Mouse (Mus musculus) spleen, adult 18-20 months (tissue): ENCODE data around the gene Gm11127.
"Not testable (repeated sequence)": the region's sequence is repeated elsewhere in the genome, so short reads cannot be mapped to it uniquely, and the experiment has no call there.

Experiments
- DNase-seq, 2 experiments: peaks; one replicate each; pipeline ENCODE4 v3.0.0; 2022; ENCODE audit warnings: mixed read lengths in 2 of 2

The Gm11127 gene

GRCm38 (mm10) chr17:36031583-36032331, 26.4 kb downstream of the Gm11127 start:
- peak; percentile 59 to 66 for DNase-seq

DNA sequence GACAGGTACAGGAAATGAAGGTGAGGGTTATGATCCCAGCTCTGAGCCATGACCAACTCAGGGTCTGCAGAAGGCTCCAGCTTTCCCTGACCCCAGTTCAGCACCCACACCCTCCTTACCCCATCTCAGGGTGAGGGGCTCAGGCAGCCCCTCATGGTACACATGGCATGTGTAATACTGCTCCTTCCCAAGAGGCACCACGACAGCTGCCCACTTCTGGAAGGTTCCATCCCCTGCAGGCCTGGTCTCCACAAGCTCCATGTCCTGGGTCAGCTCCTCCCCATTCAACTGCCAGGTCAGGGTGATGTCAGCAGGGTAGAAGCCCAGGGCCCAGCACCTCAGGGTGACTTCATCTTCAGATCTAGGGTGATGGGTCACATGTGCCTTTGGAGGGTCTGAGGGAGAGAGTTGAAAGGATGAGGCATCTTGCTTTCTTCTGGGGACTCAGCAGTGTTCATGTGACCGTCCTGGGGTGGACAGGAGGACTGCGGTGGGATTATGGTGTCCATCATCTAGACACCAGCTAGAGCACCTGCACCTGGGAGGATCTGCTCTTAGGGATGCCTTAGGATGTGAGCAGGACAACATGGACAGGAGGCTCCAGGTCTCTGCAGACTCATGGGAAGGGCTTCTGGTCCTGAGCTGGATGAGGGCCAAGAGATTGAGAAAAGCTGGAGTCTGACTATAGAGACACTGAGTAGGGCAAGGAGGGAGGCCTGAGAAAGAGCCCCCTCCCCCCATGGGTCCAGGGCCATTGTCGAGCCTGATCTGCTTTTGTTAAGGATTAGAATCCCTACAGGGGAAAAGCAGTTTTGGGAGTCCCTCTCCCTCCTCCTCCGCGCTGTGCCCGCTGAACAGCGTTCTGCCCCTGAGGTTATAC, 27.2 kb downstream of the Gm11127 start:
- not testable (repeated sequence) for DNase-seq

- DNase-seq, result not testable (repeated sequence)
Observed at GRCm38 (mm10) chr17:36030046-36030702, 28.0 kb downstream of the Gm11127 start.

- no peak for DNase-seq
Observed at GRCm38 (mm10) chr17:36028879-36029619, 29.1 kb downstream of the Gm11127 start.

DNA sequence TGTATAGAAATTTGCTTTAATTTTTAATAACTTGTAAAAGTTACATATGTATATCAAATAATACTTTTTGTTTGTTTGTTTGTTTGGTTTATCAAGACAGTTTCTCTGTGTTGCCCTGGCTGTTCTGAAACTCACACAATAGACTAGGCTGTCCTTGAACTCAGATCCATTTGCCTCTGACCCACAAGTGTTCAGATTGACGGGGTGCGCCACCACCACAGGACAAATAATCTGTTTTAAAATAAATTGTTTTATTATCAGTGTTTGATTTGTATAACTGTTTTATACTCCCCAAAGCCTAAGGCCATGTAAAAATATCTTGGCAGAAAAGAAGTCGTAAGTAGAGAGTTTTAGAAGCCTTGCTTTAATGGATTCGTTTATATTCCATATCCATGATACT, 30.5 kb downstream of the Gm11127 start:
- no peak for DNase-seq

DNA sequence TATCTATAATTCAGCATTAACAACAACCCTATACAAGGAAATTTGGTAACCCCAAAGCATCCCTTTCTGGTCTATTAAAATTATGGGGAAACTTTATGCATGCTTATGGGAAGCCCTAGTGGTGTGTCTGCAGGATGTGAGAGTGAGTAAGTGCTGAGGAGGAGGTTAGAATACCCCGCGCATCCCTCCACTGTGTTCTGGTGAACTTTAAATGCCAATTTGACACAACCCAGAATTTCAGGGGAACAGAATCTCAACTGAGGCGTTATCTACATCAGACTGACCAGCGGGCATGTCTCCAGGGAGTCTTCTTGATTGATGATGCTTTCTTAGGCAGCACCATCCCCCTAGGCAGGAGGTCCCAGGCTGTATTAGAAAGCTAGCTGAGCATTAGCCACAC, 32.3 kb downstream of the Gm11127 start:
- no peak for DNase-seq

DNA sequence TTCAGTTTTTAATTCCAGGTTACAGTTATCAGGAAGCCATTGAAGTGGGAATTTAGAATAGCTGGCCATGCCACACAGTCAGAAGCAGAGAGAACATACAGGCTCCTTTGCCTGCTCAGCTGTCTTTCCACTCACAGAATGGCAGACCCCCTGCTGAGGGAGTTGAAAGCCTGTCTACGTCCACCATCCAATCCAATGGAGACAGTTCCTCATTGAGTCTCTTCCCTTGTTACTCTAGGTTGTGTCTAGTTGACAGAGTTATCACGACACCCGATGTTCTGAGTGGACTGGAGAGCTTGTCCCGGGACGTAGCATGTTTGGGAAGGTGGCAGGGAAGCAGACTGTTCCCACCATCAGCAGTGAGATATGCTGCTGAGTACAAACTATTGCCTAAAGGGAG, 33.0 kb downstream of the Gm11127 start:
- no peak for DNase-seq

DNA sequence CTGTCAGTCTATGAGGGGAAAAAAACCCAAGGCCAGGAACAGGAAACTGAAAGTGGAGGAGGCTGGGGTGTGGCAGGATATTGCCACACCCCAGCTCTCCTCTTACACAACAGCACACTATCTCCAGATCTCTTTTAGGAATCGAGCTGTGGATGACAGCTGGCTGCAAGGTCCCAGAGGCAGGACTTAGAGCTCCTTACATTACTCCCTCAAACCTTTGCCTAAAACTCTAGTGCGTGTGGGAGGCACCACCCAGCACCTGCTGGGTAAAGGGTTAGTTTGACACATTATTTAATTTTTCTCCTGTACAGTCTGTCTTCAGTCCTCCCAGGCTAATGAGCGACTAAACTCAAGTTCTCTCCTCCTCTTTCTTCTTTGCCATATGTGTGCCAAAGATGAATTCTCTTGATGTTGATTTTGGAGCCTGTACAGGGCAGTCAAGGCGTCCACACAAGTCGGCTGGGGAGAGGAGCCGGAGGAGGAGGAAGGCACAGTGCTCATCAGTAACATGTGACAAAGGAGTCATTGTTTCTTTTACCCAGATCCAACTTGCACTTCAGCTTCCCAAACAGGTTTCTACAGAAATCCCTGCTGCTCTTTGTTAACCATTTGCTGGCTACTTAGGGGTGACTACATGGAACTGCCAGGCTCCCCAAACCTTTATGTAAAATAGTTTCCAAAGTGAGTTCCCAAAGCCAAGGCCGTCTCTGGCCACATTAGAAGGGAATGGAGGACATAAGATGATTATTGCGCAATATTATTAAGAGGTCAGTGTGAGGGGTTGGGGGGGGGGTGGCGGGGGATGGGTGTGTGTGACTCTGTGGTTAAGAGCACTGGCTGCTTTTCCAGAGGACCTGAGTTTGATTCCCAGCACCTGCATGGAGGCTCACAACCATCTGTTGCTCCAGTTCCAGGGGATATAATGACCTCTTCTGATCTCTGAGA, 34.2 kb downstream of the Gm11127 start:
- DNase-seq, result no peak

DNA sequence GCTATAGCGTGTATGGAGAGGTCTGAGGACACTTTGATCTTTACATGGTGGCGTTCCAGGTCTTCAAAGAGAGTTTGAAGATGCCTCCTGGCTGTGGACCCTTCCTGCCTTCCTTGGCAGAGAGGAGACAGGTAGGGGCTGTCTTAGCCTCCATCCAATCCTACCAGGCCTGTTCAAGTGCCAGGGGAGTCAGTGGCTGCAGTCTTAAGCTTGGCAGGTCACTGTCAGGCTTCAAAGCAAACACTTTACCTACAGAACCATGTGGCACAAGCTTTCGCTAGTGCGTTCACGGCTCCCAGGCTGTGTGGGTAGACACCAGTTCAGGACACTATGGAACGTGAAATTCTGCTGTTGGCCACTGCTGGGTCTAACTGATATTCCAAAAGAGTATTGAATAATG, 35.2 kb downstream of the Gm11127 start:
- no peak for DNase-seq

DNA sequence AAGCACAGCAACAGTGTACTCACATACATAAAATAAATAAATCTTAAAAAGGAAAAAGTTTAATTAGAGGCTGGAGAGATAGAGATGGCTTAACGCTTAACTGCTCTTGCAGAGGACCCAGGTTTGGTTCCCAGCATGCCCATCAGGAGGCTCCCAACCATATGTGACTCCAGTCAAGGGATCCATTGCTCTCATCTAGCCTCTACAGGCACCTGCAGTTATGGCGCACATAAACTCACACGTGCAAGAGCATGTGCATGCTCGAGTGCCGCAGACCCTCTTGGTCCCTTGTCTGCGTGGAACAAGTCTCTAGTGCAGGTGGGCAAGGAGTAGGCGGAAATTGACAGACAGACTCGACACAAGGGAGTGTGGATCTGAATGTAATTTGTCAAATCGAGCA, 36.1 kb downstream of the Gm11127 start:
- no peak for DNase-seq

DNA sequence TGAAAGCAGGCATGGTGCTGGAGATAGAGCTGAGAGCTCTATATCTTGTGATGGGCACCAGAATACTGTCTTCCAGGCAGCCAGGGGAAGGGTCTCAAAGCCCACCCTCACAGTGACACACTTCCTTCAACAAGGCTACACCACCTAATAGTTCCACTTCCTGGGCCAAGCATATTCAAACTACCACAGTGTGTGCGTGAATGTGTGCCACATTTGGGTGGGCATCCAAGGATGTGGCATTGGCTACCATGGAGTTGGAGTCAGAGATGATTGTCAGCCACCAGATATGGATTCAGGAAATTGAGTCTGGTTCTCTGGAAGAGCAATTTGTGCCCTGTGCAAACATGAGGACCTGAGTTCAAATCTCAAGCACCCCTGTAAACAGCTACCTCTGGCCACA, 36.9 kb downstream of the Gm11127 start:
- no peak for DNase-seq

DNA sequence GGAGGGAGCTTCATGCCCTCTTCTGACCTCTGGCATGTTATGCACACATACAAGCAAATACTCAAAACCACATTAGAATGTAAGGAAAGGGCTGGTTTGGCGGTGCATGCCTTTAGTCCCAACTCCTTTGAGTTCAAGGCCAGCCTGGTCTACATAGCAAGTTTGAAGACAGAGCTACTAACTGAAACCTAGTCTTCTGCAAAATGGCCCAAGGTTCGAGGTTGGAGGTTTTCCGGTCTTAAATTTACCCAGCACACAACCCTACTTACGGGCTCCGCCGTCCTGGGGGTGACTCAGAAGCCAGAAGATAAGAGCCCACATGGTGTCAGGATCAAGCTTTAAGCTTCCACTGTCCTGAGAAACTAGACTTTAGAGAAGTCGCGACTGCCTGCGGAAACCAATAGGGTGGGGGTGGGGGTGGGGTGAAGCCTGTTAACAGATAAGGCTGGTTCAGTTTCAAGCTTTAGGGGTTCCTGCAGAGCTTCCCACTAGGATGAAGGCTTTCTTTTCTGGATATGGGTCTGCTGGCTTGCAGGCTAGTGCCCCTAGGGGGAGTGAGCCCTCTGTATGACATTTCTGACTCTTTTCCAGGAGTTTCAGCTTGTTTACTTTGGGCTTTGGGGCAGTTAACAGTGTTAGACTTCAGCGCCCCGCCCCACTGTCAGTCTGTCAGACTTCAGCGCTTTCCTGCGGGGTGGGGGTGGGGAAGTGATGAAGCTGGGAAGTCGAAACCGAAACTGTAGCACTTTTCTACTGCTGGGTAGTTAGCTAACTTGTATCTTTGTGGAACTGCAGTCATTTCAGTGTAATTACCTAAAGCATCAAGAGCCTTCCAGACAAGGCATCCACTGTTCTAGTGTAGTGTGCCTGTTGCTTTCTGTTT, 37.7 kb downstream of the Gm11127 start, which contains the start of gene H2-T24:
Gene H2-T24 (minus strand): TSS at position 370 of the 883 bp plus-strand sequence.
- peak; percentile 76 to 80 for DNase-seq

DNA sequence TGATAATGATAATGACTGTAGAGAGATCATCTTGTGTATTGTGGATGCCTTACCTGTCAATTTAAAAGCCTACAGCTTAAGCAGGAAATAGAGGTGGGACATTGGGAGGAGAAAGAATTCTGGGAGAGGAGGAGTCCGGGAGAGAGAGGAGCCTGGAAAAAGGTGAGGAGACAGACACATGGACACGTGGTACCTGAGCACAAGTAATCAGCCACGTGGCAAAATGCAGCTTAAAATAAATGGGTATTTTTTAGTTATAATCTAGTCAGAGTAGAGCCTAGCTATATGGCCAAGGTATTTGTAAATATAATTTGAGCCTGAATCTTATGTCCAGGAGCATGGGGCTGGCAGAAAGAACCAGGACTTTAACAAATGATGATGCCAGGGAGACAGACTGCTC, 38.7 kb downstream of the Gm11127 start:
- no peak for DNase-seq

GRCm38 (mm10) chr17:36018979-36019378, 39.2 kb downstream of the Gm11127 start:
- no peak for DNase-seq

- DNase-seq, result no peak
Observed at GRCm38 (mm10) chr17:36017046-36017445, 41.1 kb downstream of the Gm11127 start.

DNA sequence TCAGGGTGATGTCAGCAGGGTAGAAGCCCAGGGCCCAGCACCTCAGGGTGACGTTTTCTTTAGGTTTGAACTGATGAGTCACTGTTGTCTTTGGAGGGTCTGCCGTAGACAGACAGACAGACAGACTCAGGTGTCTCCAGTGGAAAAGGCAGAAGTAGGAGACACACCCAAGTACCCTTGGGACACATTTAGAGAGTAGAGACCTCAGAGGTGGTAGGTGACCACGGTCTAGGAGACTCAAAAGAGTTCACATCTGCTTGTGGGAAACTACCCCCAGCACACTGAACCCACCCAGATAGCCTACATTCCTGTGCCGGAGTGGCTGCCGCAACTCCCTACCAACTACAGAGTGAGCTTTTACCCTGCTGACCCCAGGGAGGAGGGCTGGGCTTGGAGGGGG, 43.2 kb downstream of the Gm11127 start:
- DNase-seq, result no peak
